Mouse (Mus musculus) embryonic facial prominence, embryonic 12.5 days (tissue): ENCODE data around the gene Slc35e3. TPM values are rescaled to one million over a fixed set of nuclear protein-coding genes. Genes with fewer than 3 reads are reported as not detected.

Source experiments
- ATAC-seq: fragments of 200-750 bp; cut with Nextera tagmentation; 2 replicates; pipeline ENCODE4 v1.8.0; 2017; ENCODE audit not compliant: insufficient number of reproducible peaks, insufficient read depth, low FRiP score, low TSS enrichment
- H3K27ac ChIP-seq: fragments of 300-500 bp; sonication (generic); 2 replicates; pipeline ENCODE4 v1.5.1; 2016; ENCODE audit warnings: mild to moderate bottlenecking
- H3K27me3 ChIP-seq: fragments of 300-500 bp; sonication (generic); 2 replicates; pipeline ENCODE4 v1.6.1; 2016; ENCODE audit warnings: mild to moderate bottlenecking, moderate library complexity
- H3K36me3 ChIP-seq: fragments of 300-500 bp; sonication (generic); 2 replicates; pipeline ENCODE4 v1.6.1; 2016; ENCODE audit warnings: mild to moderate bottlenecking
- H3K4me1 ChIP-seq: fragments of 300-500 bp; sonication (generic); 2 replicates; pipeline ENCODE4 v1.6.1; 2016
- H3K4me2 ChIP-seq: fragments of 300-500 bp; sonication (generic); replicated peaks from 2 replicates; pipeline ENCODE4 v1.6.1; 2016; ENCODE audit warnings: mild to moderate bottlenecking, moderate library complexity
- H3K4me3 ChIP-seq: fragments of 300-500 bp; sonication (generic); 2 replicates; pipeline ENCODE4 v1.5.1; 2016; ENCODE audit warnings: mild to moderate bottlenecking
- H3K9ac ChIP-seq: fragments of 300-500 bp; sonication (generic); 2 replicates; pipeline ENCODE4 v1.6.1; 2016; ENCODE audit warnings: mild to moderate bottlenecking, moderate library complexity
- H3K9me3 ChIP-seq: fragments of 300-500 bp; sonication (generic); 2 replicates; pipeline ENCODE4 v1.6.1; 2016; ENCODE audit warnings: mild to moderate bottlenecking, moderate library complexity
- WGBS: fragments of 180-500 bp; shearing (Covaris S2); methylation state at CpG from one replicate; pipeline ENCODE4 v1.1.7; 2016; 5-methylcytosine and 5-hydroxymethylcytosine counted together
- polyA plus RNA-seq: library from polyadenylated mRNA; unstranded; fragments of >200 nt; fragmentation: Nextera tagmentation; extraction: Ambion mirVana; gene quantifications from 2 replicates; pipeline ENCODE4 v1.2.1, GENCODE M21; 2016

Gene Slc35e3
- polyA plus RNA-seq, 1 experiment from 2014 or later = 39.5 TPM

DNA sequence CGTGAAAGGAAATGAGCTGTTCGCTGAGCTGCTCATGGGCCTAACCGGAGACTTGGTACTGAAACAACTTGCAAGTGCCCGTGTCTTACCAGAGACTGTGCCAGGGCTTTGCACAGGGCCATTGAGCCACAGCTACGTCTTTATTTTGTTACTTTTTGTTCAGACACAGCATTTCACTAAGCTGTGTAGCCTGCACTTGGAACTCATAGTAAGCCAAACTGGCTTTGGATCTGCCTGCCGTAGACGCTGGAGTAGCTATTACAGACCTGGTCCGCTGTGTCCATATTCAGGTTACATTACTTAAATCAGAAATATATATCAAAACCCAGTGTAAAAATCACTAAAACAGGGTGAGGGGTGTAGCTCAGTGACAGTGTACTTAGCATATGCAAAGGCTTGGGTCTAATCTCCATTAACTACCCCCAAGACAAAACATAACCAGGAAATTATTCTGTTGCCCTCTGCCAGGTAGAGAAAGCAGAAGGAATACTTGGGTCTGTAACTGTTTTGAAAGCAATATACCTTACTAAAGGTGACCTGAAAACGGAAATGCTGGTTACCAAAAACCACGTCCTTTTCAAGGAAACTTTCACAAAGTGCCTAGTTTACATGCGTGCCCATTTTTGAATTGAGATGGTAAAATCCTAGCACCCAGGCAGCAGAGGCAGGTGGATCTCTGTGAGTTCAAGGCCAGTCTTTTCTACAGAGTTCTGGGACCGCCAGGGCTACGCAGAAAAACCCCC lies 60.1 kb downstream of the Slc35e3 start:
- H3K27me3 ChIP-seq = no peaks in the 10 kb centered on the region
- no peak for ATAC-seq
- H3K4me1 ChIP-seq = no peaks in the 10 kb centered on the region; the same call in 1 of the 2 replicates
- peaks cover 24% of the 10 kb centered on the region for H3K36me3 ChIP-seq
- H3K9ac ChIP-seq = no peak overlapping the region
- no peaks in the 10 kb centered on the region for H3K9me3 ChIP-seq
- no peak overlapping the region for H3K4me2 ChIP-seq
- H3K4me3 ChIP-seq = no peak overlapping the region
- whole genome bisulfite sequencing = 90% methylated on average over 13 of the region's 13 CpGs
- no peak overlapping the region for H3K27ac ChIP-seq

DNA sequence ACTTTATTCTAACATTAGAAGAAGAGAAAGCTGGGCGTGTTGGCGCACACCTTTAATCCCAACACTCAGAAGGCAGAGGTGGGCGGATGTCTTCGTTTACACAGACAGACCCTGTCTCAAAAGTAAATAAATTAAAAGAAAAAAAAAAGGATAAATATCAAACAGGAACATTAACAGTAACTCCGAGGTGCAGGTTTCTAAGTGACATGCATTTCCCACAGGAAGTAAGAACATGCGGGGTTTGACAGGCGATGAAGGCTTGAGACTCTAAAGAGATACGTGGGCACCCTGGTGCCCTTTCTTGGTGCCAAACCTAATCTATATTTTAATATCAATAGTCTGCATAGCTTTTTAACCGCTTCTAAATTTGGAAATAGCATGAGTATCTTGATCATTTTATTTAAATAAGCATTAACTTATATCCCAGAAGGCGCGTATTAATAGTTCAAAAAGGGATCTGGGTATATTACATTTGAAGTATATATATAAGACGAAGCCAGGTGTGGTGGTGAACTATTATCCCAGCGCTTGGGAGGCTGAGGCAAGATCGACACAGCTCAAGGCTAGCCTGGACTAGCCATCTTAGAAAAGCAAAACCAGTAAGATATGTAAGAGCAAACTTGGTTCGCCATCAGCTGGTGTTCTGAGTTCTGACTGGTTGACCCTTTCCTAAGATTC lies 60.9 kb downstream of the Slc35e3 start:
- H3K4me1 ChIP-seq = no peaks in the 10 kb centered on the region; the same call in 1 of the 2 replicates
- no peak overlapping the region for H3K9ac ChIP-seq
- ATAC-seq = no peak
- WGBS = 91% methylated on average over 15 of the region's 15 CpGs
- no peak overlapping the region for H3K27ac ChIP-seq
- no peaks in the 10 kb centered on the region for H3K9me3 ChIP-seq
- H3K4me3 ChIP-seq = no peak overlapping the region
- no peaks in the 10 kb centered on the region for H3K27me3 ChIP-seq
- H3K4me2 ChIP-seq = no peak overlapping the region
- H3K36me3 ChIP-seq = peaks cover 18% of the 10 kb centered on the region

DNA sequence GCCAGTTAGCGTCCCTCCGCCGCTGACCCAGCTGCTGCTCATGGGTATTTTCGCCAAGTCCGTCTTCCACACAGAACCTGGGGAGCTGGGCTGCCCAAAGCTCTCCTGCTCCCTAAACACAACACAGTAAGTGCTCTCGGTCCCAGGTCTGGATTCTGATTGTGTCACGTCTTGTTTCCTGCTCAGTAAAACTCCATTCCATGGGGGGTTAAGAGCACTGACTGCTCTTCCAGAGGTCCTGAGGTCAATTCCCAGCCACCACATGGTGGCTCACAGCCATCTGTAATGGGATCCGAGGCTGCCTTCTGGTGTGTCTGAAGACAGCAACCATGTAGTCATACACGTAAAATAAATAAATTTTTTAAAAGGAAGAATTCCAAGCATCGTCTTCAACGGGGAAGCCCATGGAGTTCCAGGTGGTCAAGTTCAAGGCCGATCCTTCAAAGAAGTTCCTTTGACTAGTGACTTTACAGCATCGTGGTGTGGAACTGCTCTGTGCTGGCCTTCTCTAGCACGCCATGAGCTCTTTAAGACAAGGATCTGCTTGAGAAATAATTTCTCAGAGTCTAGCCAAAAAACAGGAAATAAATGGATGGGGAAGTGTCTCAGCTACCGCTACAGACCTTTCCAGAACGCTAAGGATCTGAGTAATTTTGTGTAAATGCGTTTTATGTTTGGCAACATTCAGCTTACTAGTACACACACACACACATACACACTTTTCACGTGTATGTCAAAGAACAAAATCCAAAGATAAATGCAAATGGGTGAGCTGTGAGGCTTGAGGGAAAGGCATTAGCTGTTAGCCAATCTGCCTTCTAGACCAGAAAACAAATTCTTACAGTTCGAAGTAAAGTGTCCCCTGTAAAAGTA lies 61.6 kb downstream of the Slc35e3 start:
- no peak overlapping the region for H3K9ac ChIP-seq
- no peak for ATAC-seq
- H3K27ac ChIP-seq = no peak overlapping the region
- H3K9me3 ChIP-seq = no peaks in the 10 kb centered on the region
- H3K36me3 ChIP-seq = peaks cover 12% of the 10 kb centered on the region
- no peak overlapping the region for H3K4me2 ChIP-seq
- no peak overlapping the region for H3K4me3 ChIP-seq
- H3K4me1 ChIP-seq = no peaks in the 10 kb centered on the region; the same call in 1 of the 2 replicates
- 84% methylated on average over 19 of the region's 19 CpGs for WGBS
- no peaks in the 10 kb centered on the region for H3K27me3 ChIP-seq

DNA sequence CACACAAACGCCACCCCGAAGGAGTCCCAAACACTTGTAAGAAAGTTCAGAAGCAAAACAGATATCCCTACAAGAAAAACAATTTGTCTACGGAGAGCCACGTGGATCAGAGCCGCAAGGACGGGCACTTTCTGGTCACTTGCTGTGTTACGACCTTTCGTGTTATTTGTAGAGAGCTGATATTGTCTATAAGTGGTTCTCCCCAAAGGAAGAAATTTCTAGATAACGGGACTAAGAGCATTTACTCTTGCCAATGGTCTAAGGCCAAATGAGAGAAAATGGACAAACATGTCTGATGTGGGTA lies 62.5 kb downstream of the Slc35e3 start:
- H3K27ac ChIP-seq = no peak overlapping the region
- H3K4me1 ChIP-seq = no peaks in the 10 kb centered on the region; the same call in 1 of the 2 replicates
- ATAC-seq = no peak
- H3K4me3 ChIP-seq = no peak overlapping the region
- no peaks in the 10 kb centered on the region for H3K27me3 ChIP-seq
- peaks cover 5% of the 10 kb centered on the region; the same call in 1 of the 2 replicates for H3K36me3 ChIP-seq
- no peak overlapping the region for H3K9ac ChIP-seq
- 90% methylated on average over 9 of the region's 9 CpGs for WGBS
- H3K4me2 ChIP-seq = no peak overlapping the region
- H3K9me3 ChIP-seq = no peaks in the 10 kb centered on the region

Other genes with a start within 250 kb of the Slc35e3 start
- gene Cpm, start 116.9 kb downstream of the Slc35e3 start, polyA plus RNA-seq = 19.3 and 20.4 TPM in 2 replicates
- gene Mdm2, start 35.6 kb downstream of the Slc35e3 start, polyA plus RNA-seq = 55.0 and 55.9 TPM in 2 replicates
- 77.8 and 85.3 TPM in 2 replicates for gene Nup107, start 46.3 kb upstream of the Slc35e3 start, polyA plus RNA-seq
- gene Rap1b, start 99.7 kb upstream of the Slc35e3 start, polyA plus RNA-seq = 153 and 160 TPM in 2 replicates